Mouse (Mus musculus) lung, embryonic 14.5 days (tissue): ENCODE results near the gene Serinc5. TPM values are rescaled to one million over a fixed set of nuclear protein-coding genes. Genes with fewer than 3 reads are reported as not detected.

Source experiments
- ATAC-seq: fragments of 200-750 bp; cut with Nextera tagmentation; 2 replicates; pipeline ENCODE4 v1.8.0; 2017; ENCODE audit warnings: mild to moderate bottlenecking, moderate TSS enrichment, moderate library complexity; ENCODE audit not compliant: insufficient read depth
- DNase-seq: peaks from one replicate; pipeline ENCODE4 v3.0.0-alpha.2; 2015
- H3K27ac ChIP-seq: fragments of 300-500 bp; sonication (generic); 2 replicates; pipeline ENCODE4 v1.5.1; 2014; ENCODE audit warnings: low read depth, mild to moderate bottlenecking, moderate library complexity
- H3K27me3 ChIP-seq: fragments of 300-500 bp; sonication (generic); 2 replicates; pipeline ENCODE4 v1.6.1; 2014; ENCODE audit warnings: low read length, control low read depth; ENCODE audit not compliant: insufficient read depth
- H3K36me3 ChIP-seq: fragments of 300-500 bp; sonication (generic); 2 replicates; pipeline ENCODE4 v1.6.1; 2014; ENCODE audit warnings: control low read depth; ENCODE audit not compliant: insufficient read depth
- H3K4me1 ChIP-seq: fragments of 300-500 bp; sonication (generic); 2 replicates; pipeline ENCODE4 v1.6.1; 2014; ENCODE audit warnings: antibody characterized with exemption, control low read depth; ENCODE audit not compliant: insufficient read depth
- H3K4me2 ChIP-seq: fragments of 300-500 bp; sonication (generic); 2 replicates; pipeline ENCODE4 v1.6.1; 2014; ENCODE audit warnings: mild to moderate bottlenecking
- H3K4me3 ChIP-seq: fragments of 300-500 bp; sonication (generic); 2 replicates; pipeline ENCODE4 v1.5.1; 2014; ENCODE audit warnings: low read depth, low read length
- H3K9ac ChIP-seq: fragments of 300-500 bp; sonication (generic); 2 replicates; pipeline ENCODE4 v1.6.1; 2014
- H3K9me3 ChIP-seq: fragments of 300-500 bp; sonication (generic); 2 replicates; pipeline ENCODE4 v1.6.1; 2016; ENCODE audit warnings: low read depth, low read length, control low read depth
- CTCF ChIP-seq: IDR thresholded peaks from 2 replicates; pipeline ENCODE4 v1.5.1; 2016; ENCODE audit warnings: antibody characterized with exemption, low read depth
- WGBS: fragments of 180-500 bp; shearing (Covaris S2); extraction: QIAGEN DNeasy Blood & Tissue Kit; methylation state at CpG from one replicate; pipeline ENCODE4 v1.1.7; 2014; 5-methylcytosine and 5-hydroxymethylcytosine counted together
- polyA plus RNA-seq: library from polyadenylated mRNA; unstranded; fragments of >200 nt; fragmentation: Nextera tagmentation; extraction: Ambion mirVana; gene quantifications from 2 replicates; pipeline ENCODE4 v1.2.1, GENCODE M21; 2014

The Serinc5 gene
- polyA plus RNA-seq, 1 experiment from 2014 or later, result 22.0 TPM

DNA sequence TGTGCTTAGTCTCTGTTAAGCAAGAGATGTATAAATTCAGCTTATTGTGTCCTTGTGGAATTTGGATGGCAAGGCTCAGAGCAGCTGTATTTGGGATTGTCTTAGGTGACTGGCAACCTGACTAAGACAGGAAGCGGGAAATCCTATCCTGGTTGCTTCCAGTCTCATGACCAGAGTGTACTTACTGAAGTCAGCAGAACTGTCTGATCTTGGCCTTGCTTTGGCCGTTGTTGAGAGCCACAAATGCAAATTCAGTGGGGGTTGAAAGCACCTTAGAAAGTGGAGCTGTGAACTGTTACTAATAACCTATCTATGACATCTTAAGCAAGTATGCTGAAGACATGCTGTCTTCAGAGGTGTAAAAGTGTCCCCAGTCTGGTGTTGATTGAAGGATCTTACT lies 78.2 kb downstream of the Serinc5 start:
- no peak overlapping the region for H3K27ac ChIP-seq
- no peak for ATAC-seq
- WGBS, result 80% methylated on average over 2 of the region's 2 CpGs
- no peak for TF ChIP-seq CTCF
- no peak overlapping the region for H3K4me2 ChIP-seq
- peaks cover 7% of the 10 kb centered on the region; the same call in 1 of the 2 replicates for H3K4me1 ChIP-seq
- H3K4me3 ChIP-seq, result no peak overlapping the region
- H3K36me3 ChIP-seq, result peaks cover 19% of the 10 kb centered on the region; the same call in 1 of the 2 replicates
- no peak for DNase-seq
- no peak overlapping the region for H3K9ac ChIP-seq
- no peaks in the 10 kb centered on the region for H3K9me3 ChIP-seq
- no peaks in the 10 kb centered on the region for H3K27me3 ChIP-seq

DNA sequence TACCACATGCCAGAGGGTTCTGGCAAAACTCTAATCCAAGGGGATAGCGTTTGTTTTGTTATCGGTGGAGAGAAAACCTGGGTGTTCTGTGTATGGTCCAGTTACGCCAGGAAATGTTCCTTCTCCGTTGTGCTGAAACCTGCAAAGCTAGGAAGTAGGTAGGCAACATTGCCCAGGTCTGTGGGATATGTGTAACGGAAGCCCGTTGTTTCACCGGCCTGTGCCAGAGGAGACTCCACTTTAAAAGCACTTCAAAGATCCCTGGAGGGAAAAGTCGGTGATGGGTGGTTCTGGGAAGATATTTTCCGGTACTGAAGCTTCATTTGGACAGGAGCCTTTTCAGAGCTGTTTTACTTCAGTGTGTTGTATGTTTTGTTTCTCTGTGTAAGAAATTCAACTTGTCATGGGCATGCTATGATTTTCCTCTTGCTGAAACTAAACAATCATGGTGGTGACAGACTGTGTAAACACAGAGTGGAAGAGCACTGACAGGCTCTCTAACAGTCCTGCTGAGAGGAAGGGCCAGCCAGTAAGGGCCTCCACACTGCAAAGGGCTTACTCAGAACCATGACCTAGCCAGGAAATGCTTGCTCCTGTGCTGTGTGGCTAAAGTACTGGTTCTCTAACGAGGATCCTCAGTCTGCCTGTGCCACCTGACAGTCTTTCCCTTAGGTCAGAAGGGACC lies 83.1 kb downstream of the Serinc5 start:
- Histone ChIP-seq H3K27me3 (no peaks in the 10 kb centered on the region), H3K36me3 (peaks cover 8% of the 10 kb centered on the region; the same call in 1 of the 2 replicates), H3K4me3 (no peak overlapping the region), H3K9ac (no peak overlapping the region), H3K27ac (peak overlapping the region; percentile 74), H3K4me1 (0 out of 2 replicates have a peak, but pooled peaks cover 14% of the 10 kb centered on the region), H3K9me3 (no peaks in the 10 kb centered on the region), H3K4me2 (no peak overlapping the region)
- no peak for TF ChIP-seq CTCF
- 23% methylated on average over 10 of the region's 10 CpGs for WGBS
- ATAC-seq, result peak; percentile 87
- peak; percentile 81 for DNase-seq

DNA sequence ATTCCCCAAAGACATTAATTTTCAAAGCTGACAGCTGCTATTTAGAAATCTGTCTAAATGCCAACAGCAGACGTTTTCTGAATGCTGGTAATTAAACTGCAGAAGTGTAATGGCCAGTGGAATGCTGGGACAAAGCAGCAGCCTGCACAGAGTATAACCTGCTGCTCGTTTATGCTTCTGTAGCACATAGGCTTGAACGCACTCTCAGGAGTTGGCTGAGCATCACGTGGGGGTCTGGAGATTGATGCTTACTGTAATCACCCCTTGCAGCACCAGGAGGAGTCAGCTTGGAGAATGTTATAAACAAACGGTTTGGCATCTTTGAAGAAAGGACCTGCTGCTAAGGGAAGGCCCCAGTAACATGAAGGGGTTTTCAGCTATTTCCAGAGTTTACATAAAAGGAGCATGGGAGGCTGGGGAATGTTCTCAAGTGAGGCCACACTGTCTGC lies 85.6 kb downstream of the Serinc5 start:
- Histone ChIP-seq H3K36me3 (peaks cover 9% of the 10 kb centered on the region; the same call in 1 of the 2 replicates), H3K4me3 (no peak overlapping the region), H3K9ac (no peak overlapping the region), H3K4me2 (no peak overlapping the region), H3K9me3 (no peaks in the 10 kb centered on the region), H3K4me1 (0 out of 2 replicates have a peak, but pooled peaks cover 14% of the 10 kb centered on the region), H3K27me3 (no peaks in the 10 kb centered on the region), H3K27ac (no peak overlapping the region)
- 19% methylated on average over 5 of the region's 5 CpGs for WGBS
- ATAC-seq, result peak; percentile 71
- DNase-seq, result peak; percentile 62
- TF ChIP-seq CTCF, result no peak

DNA sequence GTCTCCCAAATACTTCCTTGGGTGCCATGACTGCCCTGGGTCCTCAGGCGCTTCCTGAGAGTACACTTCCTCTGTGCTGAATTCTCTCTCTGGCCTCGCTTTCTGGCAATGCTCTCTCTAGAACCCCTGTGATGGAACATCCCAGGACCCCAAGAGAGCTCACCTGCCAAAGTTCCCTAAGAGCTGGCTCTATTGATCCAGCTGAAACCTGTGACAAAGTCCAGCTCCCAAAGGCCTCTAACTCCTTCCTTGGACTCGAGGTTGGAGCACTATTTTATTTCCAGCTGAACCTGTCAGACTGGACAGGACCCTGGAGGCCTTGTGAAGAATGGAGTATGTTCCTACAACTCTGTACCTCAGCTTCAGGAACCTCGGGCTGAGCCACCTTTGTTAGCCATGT lies 86.2 kb downstream of the Serinc5 start:
- Histone ChIP-seq H3K4me1 (0 out of 2 replicates have a peak, but pooled peaks cover 14% of the 10 kb centered on the region), H3K9me3 (no peaks in the 10 kb centered on the region), H3K27me3 (no peaks in the 10 kb centered on the region), H3K36me3 (0 out of 2 replicates have a peak, but pooled peaks cover 9% of the 10 kb centered on the region), H3K4me3 (no peak overlapping the region), H3K9ac (no peak overlapping the region), H3K4me2 (no peak overlapping the region), H3K27ac (peak overlapping the region; percentile 14; the same call in 1 of the 2 replicates)
- WGBS, result 64% methylated on average over 4 of the region's 4 CpGs
- no peak for DNase-seq
- ATAC-seq, result no peak
- TF ChIP-seq CTCF, result no peak

DNA sequence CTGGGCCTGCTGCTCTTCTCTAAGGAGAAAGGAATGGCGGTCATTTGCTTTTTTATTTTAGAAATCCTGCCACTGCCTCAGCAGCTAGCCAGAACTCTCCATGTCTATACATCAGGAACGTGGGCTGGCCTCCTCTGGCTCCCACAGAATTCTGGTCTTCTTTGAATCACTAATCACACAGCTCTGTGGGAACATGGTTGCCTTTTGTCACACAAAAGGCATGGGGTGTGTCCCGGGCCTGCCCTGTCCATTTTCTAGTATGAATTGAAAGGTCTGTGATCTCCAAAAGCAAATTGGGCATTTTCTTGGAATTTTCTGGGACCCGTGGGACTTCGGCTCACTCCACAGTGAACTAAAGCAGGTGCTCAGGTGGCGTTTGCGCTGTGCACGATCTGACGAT lies 87.9 kb downstream of the Serinc5 start:
- Histone ChIP-seq H3K27me3 (no peaks in the 10 kb centered on the region), H3K4me1 (peaks cover 10% of the 10 kb centered on the region; the same call in 1 of the 2 replicates), H3K4me3 (no peak overlapping the region), H3K36me3 (peaks cover 11% of the 10 kb centered on the region; the same call in 1 of the 2 replicates), H3K9ac (no peak overlapping the region), H3K4me2 (no peak overlapping the region), H3K9me3 (no peaks in the 10 kb centered on the region), H3K27ac (no peak overlapping the region)
- TF ChIP-seq CTCF, result no peak
- 79% methylated on average over 9 of the region's 9 CpGs for WGBS
- no peak for DNase-seq
- no peak for ATAC-seq

DNA sequence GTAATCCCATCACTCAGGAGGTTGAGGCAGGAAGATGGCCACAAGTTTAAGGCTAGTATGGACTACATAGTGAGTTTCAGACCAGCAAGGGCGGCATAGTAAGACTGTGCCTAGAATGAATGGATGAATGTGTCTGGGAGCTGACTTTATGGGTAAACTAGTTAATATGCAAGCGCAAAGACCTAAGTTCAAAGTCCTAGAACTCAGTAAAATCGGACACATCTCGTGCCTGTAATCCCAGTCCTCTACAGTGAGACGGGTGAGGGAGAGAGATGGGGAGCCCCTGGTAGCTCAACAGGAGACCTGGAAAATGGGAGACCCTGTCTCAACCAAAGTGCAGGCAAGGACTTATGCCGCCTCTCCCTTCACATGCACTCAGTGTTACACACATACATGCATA lies 88.5 kb downstream of the Serinc5 start:
- ATAC-seq (no peak), DNase-seq (no peak)
- no peak overlapping the region for H3K9ac ChIP-seq
- peaks cover 11% of the 10 kb centered on the region; the same call in 1 of the 2 replicates for H3K36me3 ChIP-seq
- WGBS, result 94% methylated on average over 6 of the region's 6 CpGs
- H3K4me2 ChIP-seq, result no peak overlapping the region
- H3K4me1 ChIP-seq, result peaks cover 4% of the 10 kb centered on the region; the same call in 1 of the 2 replicates
- no peaks in the 10 kb centered on the region for H3K9me3 ChIP-seq
- H3K27ac ChIP-seq, result no peak overlapping the region
- TF ChIP-seq CTCF, result no peak
- no peak overlapping the region for H3K4me3 ChIP-seq
- no peaks in the 10 kb centered on the region for H3K27me3 ChIP-seq

DNA sequence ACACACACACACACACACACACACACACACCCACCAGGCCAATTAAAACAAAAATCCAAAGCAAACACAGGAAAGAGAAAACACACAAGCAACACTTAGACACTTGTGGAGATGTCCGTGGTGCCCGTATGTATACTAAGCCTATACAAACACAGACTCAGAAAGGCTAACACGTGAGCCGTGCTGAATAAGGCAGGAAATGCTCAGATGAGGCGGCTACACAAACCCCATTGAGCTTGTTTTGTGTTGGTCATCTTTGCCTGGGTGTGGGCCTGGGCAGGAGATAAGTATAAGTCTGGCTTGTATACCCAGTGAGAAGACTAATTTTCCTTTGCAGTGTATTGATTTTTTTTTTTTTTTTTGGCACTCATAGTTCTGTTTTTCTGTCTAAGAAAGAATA lies 91.1 kb downstream of the Serinc5 start:
- Histone ChIP-seq H3K4me3 (no peak overlapping the region), H3K36me3 (peaks cover 8% of the 10 kb centered on the region; the same call in 1 of the 2 replicates), H3K4me1 (no peaks in the 10 kb centered on the region; the same call in 1 of the 2 replicates), H3K27me3 (no peaks in the 10 kb centered on the region), H3K27ac (no peak overlapping the region), H3K9ac (no peak overlapping the region), H3K9me3 (no peaks in the 10 kb centered on the region), H3K4me2 (no peak overlapping the region)
- DNase-seq (peak; percentile 33), ATAC-seq (no peak)
- no peak for TF ChIP-seq CTCF
- 58% methylated on average over 5 of the region's 5 CpGs for WGBS
